Mouse (Mus musculus): ENCODE measurements around the gene Fgfr2. TPM values are rescaled to one million over a fixed set of nuclear protein-coding genes. Genes with fewer than 3 reads are reported as not detected.

Gene Fgfr2
- polyA plus RNA-seq, 1 experiment from 2014 or later, result 24.9 TPM

DNA sequence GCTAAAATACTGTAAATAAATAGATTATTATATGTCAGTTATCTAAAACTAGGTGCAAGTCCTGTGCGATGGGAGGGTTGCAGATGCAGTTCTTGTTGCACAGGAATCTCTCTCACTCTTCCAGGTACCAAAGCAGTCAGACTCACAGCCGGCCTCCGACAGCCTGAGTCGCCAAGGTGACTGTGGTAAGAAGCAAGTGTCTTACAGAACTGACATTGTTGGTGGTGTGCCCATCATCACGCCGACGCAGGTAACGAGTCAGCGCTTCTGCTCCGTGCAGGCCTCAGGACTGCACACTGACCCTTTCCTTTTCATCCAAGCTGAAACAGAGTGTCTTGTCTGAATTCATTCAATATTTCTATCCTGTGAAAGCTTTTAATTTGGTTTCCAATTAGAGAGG is 2225.9 kb downstream of the Fgfr2 start:
- Histone ChIP-seq H3K4me3 (ENCODE audit: low read depth, low read length) (no peak overlapping the region), H3K27me3 (ENCODE audit: control insufficient read depth, insufficient read depth, low read length) (no peaks in the 10 kb centered on the region), H3K4me1 (ENCODE audit: control insufficient read depth, insufficient read depth, low read length) (no peaks in the 10 kb centered on the region), H3K4me2 (no peak overlapping the region), H3K36me3 (ENCODE audit: control insufficient read depth, insufficient read depth, low read length) (peaks cover 11% of the 10 kb centered on the region; the same call in 1 of the 2 replicates), H3K27ac (ENCODE audit: low read depth, low read length) (no peak overlapping the region), H3K9me3 (replicated peaks; ENCODE audit: control insufficient read depth, low read length) (no peaks in the 10 kb centered on the region), H3K9ac (ENCODE audit: low read depth, low read length) (no peak overlapping the region)
- ATAC-seq (replicated peaks; ENCODE audit: insufficient number of reproducible peaks, low FRiP score, low TSS enrichment), result no peak
- WGBS (ENCODE audit: insufficient replicate concordance), result 90% methylated on average over 10 of the region's 10 CpGs

GRCm38 (mm10) chr7:130896064-130896463 is 2227.1 kb downstream of the Fgfr2 start:
- no peak overlapping the region for H3K9ac ChIP-seq (ENCODE audit: low read depth, low read length)
- no peak overlapping the region for H3K4me2 ChIP-seq
- no peaks in the 10 kb centered on the region for H3K27me3 ChIP-seq (ENCODE audit: control insufficient read depth, insufficient read depth, low read length)
- ATAC-seq (replicated peaks; ENCODE audit: insufficient number of reproducible peaks, low FRiP score, low TSS enrichment), result no peak
- H3K27ac ChIP-seq (ENCODE audit: low read depth, low read length), result no peak overlapping the region
- H3K4me1 ChIP-seq (ENCODE audit: control insufficient read depth, insufficient read depth, low read length), result no peaks in the 10 kb centered on the region
- 76% methylated on average over 3 of the region's 3 CpGs for WGBS (ENCODE audit: insufficient replicate concordance)
- H3K4me3 ChIP-seq (ENCODE audit: low read depth, low read length), result no peak overlapping the region
- H3K9me3 ChIP-seq (replicated peaks; ENCODE audit: control insufficient read depth, low read length), result no peaks in the 10 kb centered on the region
- peaks cover 9% of the 10 kb centered on the region for H3K36me3 ChIP-seq (ENCODE audit: control insufficient read depth, insufficient read depth, low read length)

DNA sequence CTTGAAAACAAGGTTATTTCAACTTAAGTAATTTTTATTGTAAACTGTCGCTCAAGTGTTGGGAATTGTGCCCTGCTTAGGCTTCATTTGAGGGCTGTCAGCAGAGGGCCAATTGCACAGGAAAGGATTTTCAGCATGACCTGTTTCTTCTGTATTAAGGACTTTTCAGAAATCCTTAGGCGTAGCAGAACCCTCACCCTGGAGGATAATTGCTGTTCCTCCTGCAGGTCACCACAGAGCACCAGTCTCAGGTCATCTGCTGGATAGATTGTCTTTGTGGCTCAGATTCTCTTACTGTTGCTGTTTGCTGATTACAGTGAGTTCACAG is 2227.6 kb downstream of the Fgfr2 start:
- Histone ChIP-seq H3K27ac (ENCODE audit: low read depth, low read length) (no peak overlapping the region), H3K4me3 (ENCODE audit: low read depth, low read length) (no peak overlapping the region), H3K36me3 (ENCODE audit: control insufficient read depth, insufficient read depth, low read length) (peaks cover 9% of the 10 kb centered on the region), H3K4me1 (ENCODE audit: control insufficient read depth, insufficient read depth, low read length) (no peaks in the 10 kb centered on the region), H3K9ac (ENCODE audit: low read depth, low read length) (no peak overlapping the region), H3K4me2 (no peak overlapping the region), H3K27me3 (ENCODE audit: control insufficient read depth, insufficient read depth, low read length) (no peaks in the 10 kb centered on the region), H3K9me3 (replicated peaks; ENCODE audit: control insufficient read depth, low read length) (no peaks in the 10 kb centered on the region)
- no peak for ATAC-seq (replicated peaks; ENCODE audit: insufficient number of reproducible peaks, low FRiP score, low TSS enrichment)
- 95% methylated on average over 2 of the region's 2 CpGs for WGBS (ENCODE audit: insufficient replicate concordance)

DNA sequence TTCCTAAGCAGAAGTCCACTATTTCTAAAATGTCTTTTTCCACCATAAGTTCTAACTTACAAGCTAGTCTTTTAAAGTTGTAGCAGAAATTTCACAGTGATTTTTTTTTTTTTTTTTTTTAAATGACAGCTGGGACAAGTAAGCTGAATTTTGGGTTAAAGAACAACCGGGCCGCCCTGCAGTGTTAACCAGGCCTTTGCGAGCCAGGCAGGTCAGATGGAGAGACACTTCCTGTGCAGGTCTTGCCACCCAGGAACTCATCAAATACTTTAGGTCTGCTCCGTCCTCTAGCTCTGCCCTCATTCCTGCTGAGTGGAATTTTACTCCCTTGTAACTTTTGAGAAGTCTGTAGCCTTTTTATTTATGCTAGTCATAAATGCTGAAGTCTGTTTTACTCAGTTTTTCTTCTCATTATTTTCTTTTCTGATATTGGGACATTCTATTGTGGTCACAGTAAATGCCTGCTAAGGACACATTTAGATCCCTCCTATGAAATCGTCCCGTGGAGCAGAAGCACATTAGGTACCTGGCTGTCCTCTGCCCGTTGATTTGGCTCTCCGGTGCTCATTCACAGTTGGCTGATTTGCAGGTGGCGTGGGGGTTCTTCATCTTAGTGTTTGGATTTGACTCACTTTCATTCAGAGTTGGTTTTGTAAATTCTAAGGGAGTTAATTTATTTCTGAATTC is 2228.1 kb downstream of the Fgfr2 start:
- no peak overlapping the region for H3K4me3 ChIP-seq (ENCODE audit: low read depth, low read length)
- H3K4me1 ChIP-seq (ENCODE audit: control insufficient read depth, insufficient read depth, low read length), result 0 out of 2 replicates have a peak, but pooled peaks cover 2% of the 10 kb centered on the region
- no peak overlapping the region for H3K27ac ChIP-seq (ENCODE audit: low read depth, low read length)
- no peak overlapping the region for H3K4me2 ChIP-seq
- no peaks in the 10 kb centered on the region for H3K9me3 ChIP-seq (replicated peaks; ENCODE audit: control insufficient read depth, low read length)
- no peak overlapping the region for H3K9ac ChIP-seq (ENCODE audit: low read depth, low read length)
- H3K36me3 ChIP-seq (ENCODE audit: control insufficient read depth, insufficient read depth, low read length), result peaks cover 9% of the 10 kb centered on the region
- ATAC-seq (replicated peaks; ENCODE audit: insufficient number of reproducible peaks, low FRiP score, low TSS enrichment), result no peak
- 89% methylated on average over 9 of the region's 9 CpGs for WGBS (ENCODE audit: insufficient replicate concordance)
- H3K27me3 ChIP-seq (ENCODE audit: control insufficient read depth, insufficient read depth, low read length), result no peaks in the 10 kb centered on the region

DNA sequence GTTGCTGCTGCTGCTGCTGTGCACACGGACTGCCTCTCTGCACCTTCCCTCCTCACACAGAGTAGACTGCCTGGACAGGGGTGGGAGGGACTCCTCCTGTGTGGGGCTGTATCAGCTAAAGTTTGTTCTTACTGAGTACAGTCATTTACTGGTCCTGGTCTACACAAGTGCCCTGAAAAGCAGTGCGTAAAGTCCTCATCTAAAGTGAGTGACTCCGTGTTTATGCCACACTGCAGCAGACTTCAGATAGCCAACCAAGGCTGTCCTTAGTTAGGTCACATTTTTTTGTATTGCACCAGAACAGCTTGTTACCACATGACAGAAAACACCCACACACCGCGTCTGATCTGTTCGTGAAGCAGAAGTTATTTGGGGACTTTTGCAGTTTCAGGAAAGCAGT is 2230.2 kb downstream of the Fgfr2 start:
- H3K36me3 ChIP-seq (ENCODE audit: control insufficient read depth, insufficient read depth, low read length), result peaks cover 6% of the 10 kb centered on the region
- 76% methylated on average over 6 of the region's 6 CpGs for WGBS (ENCODE audit: insufficient replicate concordance)
- no peak overlapping the region for H3K4me3 ChIP-seq (ENCODE audit: low read depth, low read length)
- no peak overlapping the region for H3K9ac ChIP-seq (ENCODE audit: low read depth, low read length)
- no peaks in the 10 kb centered on the region for H3K27me3 ChIP-seq (ENCODE audit: control insufficient read depth, insufficient read depth, low read length)
- H3K4me1 ChIP-seq (ENCODE audit: control insufficient read depth, insufficient read depth, low read length), result peaks cover 8% of the 10 kb centered on the region
- H3K4me2 ChIP-seq, result no peak overlapping the region
- no peaks in the 10 kb centered on the region for H3K9me3 ChIP-seq (replicated peaks; ENCODE audit: control insufficient read depth, low read length)
- ATAC-seq (replicated peaks; ENCODE audit: insufficient number of reproducible peaks, low FRiP score, low TSS enrichment), result no peak
- no peak overlapping the region for H3K27ac ChIP-seq (ENCODE audit: low read depth, low read length)

DNA sequence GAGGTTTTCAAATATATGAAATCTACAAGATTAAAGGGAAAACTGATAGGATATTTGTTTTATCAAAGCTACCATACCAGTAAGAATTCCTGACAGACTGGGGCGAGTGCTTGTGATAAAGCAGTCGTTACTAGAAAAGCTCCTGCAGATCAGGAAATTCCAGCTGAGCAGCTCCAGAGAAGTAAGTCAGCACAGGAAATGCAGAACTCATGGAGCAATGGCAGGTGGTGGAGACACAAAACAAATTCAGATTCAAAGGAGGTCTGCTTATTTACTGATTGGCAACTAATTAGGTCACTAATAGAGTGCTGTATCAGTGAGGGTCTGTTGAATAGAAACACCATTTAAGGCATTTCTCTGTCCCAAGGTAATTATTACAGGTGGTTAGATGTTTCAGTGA is 2232.3 kb downstream of the Fgfr2 start:
- no peak overlapping the region for H3K4me3 ChIP-seq (ENCODE audit: low read depth, low read length)
- H3K27me3 ChIP-seq (ENCODE audit: control insufficient read depth, insufficient read depth, low read length), result no peaks in the 10 kb centered on the region
- peaks cover 15% of the 10 kb centered on the region for H3K4me1 ChIP-seq (ENCODE audit: control insufficient read depth, insufficient read depth, low read length)
- no peak overlapping the region for H3K27ac ChIP-seq (ENCODE audit: low read depth, low read length)
- WGBS (ENCODE audit: insufficient replicate concordance), result 11% methylated on average over 2 of the region's 2 CpGs
- no peak for ATAC-seq (replicated peaks; ENCODE audit: insufficient number of reproducible peaks, low FRiP score, low TSS enrichment)
- no peak overlapping the region for H3K9ac ChIP-seq (ENCODE audit: low read depth, low read length)
- H3K9me3 ChIP-seq (replicated peaks; ENCODE audit: control insufficient read depth, low read length), result no peaks in the 10 kb centered on the region
- peaks cover 3% of the 10 kb centered on the region for H3K36me3 ChIP-seq (ENCODE audit: control insufficient read depth, insufficient read depth, low read length)
- H3K4me2 ChIP-seq, result no peak overlapping the region

- Histone ChIP-seq H3K4me2 (peak overlapping the region; percentile 46), H3K4me1 (ENCODE audit: control insufficient read depth, insufficient read depth, low read length) (peaks cover 15% of the 10 kb centered on the region), H3K9ac (ENCODE audit: low read depth, low read length) (no peak overlapping the region), H3K27ac (ENCODE audit: low read depth, low read length) (peak overlapping the region; percentile 84), H3K4me3 (ENCODE audit: low read depth, low read length) (no peak overlapping the region), H3K27me3 (ENCODE audit: control insufficient read depth, insufficient read depth, low read length) (no peaks in the 10 kb centered on the region), H3K36me3 (ENCODE audit: control insufficient read depth, insufficient read depth, low read length) (no peaks in the 10 kb centered on the region; the same call in 1 of the 2 replicates), H3K9me3 (replicated peaks; ENCODE audit: control insufficient read depth, low read length) (no peaks in the 10 kb centered on the region)
- 23% methylated on average over 3 of the region's 3 CpGs for WGBS (ENCODE audit: insufficient replicate concordance)
- no peak for ATAC-seq (replicated peaks; ENCODE audit: insufficient number of reproducible peaks, low FRiP score, low TSS enrichment)
Observed at GRCm38 (mm10) chr7:130887946-130888345, 2235.2 kb downstream of the Fgfr2 start.

DNA sequence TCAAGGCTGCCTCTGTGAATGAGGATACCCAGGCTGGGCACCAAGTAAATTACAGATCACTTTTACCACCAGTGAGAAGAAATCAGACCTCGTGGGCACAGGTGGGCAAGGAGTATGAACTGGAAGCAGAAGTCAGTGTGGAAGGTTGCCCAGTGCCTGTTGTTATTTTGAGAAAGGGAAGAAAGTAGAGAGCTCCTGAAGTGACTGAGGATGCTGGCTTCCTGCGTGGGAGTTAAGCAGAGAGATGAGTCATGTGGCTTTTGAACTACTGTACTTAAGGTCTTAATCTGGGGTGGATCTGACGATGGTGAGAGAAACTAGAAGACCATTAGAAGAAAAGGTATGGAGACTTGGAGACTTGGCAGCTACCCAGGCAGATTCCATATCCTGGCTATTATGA is 2236.9 kb downstream of the Fgfr2 start:
- peaks cover 15% of the 10 kb centered on the region for H3K4me1 ChIP-seq (ENCODE audit: control insufficient read depth, insufficient read depth, low read length)
- no peak overlapping the region for H3K27ac ChIP-seq (ENCODE audit: low read depth, low read length)
- ATAC-seq (replicated peaks; ENCODE audit: insufficient number of reproducible peaks, low FRiP score, low TSS enrichment), result no peak
- H3K4me2 ChIP-seq, result no peak overlapping the region
- 58% methylated on average over 3 of the region's 3 CpGs for WGBS (ENCODE audit: insufficient replicate concordance)
- no peaks in the 10 kb centered on the region for H3K9me3 ChIP-seq (replicated peaks; ENCODE audit: control insufficient read depth, low read length)
- H3K9ac ChIP-seq (ENCODE audit: low read depth, low read length), result no peak overlapping the region
- no peaks in the 10 kb centered on the region for H3K36me3 ChIP-seq (ENCODE audit: control insufficient read depth, insufficient read depth, low read length)
- H3K4me3 ChIP-seq (ENCODE audit: low read depth, low read length), result no peak overlapping the region
- no peaks in the 10 kb centered on the region for H3K27me3 ChIP-seq (ENCODE audit: control insufficient read depth, insufficient read depth, low read length)

- WGBS (ENCODE audit: insufficient replicate concordance), result 89% methylated on average over 2 of the region's 2 CpGs
- Histone ChIP-seq H3K4me1 (ENCODE audit: control insufficient read depth, insufficient read depth, low read length) (peaks cover 12% of the 10 kb centered on the region), H3K4me3 (ENCODE audit: low read depth, low read length) (no peak overlapping the region), H3K9me3 (replicated peaks; ENCODE audit: control insufficient read depth, low read length) (no peaks in the 10 kb centered on the region), H3K9ac (ENCODE audit: low read depth, low read length) (no peak overlapping the region), H3K27me3 (ENCODE audit: control insufficient read depth, insufficient read depth, low read length) (no peaks in the 10 kb centered on the region), H3K36me3 (ENCODE audit: control insufficient read depth, insufficient read depth, low read length) (no peaks in the 10 kb centered on the region; the same call in 1 of the 2 replicates), H3K27ac (ENCODE audit: low read depth, low read length) (no peak overlapping the region), H3K4me2 (no peak overlapping the region)
- no peak for ATAC-seq (replicated peaks; ENCODE audit: insufficient number of reproducible peaks, low FRiP score, low TSS enrichment)
Observed at GRCm38 (mm10) chr7:130884161-130884560, 2239.0 kb downstream of the Fgfr2 start.

Measured in heart, embryonic 11.5 days (tissue).